Mouse (Mus musculus): ENCODE data around the gene Cry2. TPM values are rescaled to one million over a fixed set of nuclear protein-coding genes. Genes with fewer than 3 reads are reported as not detected.
"Not testable (repeated sequence)": the region's sequence is repeated elsewhere in the genome, so short reads cannot be mapped to it uniquely, and the experiment has no call there.

The Cry2 gene
- 10 to 100 TPM; 12.7 to 29.3 TPM for total RNA-seq (2021)
- polyA plus RNA-seq (2012; rRNA removed): 19.1 and 24.5 TPM in 2 replicates
- long read RNA-seq, transcript Cry2-201 (12 exons, 3,976 nt): major isoform, 13 of 21 reads
- long read RNA-seq, partial matches to known transcripts: 6 of 21 reads
- long read RNA-seq, other reads (novel, unspliced or antisense): 2 of 21 reads

DNA sequence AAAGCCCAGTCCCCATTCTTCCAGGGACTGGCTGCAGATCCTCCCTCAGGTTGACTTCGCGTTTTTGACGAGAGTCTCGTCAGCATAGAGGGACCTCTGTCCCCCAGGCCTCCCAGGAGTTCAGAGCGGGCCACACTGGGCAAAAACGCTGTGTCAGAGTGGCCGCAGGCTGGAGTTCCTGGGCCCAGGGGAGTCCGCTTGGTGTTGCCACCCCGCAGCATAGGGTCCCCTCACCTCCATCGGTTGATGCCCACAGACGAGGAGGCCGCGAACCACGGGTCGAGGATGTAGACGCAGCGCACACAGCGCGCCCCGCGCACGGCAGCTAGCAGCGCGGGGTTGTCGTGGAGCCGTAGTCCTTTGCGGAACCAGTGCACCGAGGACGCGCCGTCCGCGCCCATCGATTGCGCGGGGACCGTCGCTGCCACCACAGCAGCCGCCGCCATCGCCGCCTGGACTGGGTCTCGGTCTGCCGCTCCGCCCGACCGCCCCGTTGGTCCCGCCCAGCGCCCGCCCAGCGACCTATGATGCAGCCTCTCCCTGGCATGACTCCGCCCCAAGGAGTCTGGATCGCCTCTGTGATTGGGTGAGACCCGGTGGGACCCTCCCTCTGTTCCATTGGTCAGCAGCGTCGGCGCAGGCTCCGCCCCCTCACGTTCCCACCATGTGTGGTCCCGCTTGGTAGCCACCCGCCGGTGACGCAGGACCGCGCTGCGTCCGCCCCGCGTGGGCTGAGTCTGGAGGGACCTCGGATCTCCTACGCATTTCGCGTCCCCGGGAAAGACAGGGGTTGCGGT is at the start of gene Cry2:
Gene Cry2 (minus strand): TSS at position 466 of the 797 bp plus-strand sequence.
- H3K27me3 ChIP-seq (ENCODE audit: control insufficient read depth, insufficient read depth, low read length): no peaks in the 10 kb centered on the region
- peaks cover 7% of the 10 kb centered on the region for H3K36me3 ChIP-seq (ENCODE audit: control insufficient read depth, insufficient read depth, low read length)
- H3K9ac ChIP-seq (ENCODE audit: low read depth, low read length): peak within 1 kb of the TSS; percentile 98
- under 1% methylated on average over 76 of the region's 76 CpGs for WGBS
- H3K4me1 ChIP-seq (ENCODE audit: control insufficient read depth, insufficient read depth, low read length): peaks cover 26% of the 10 kb centered on the region
- H3K79me2 ChIP-seq (replicated peaks; ENCODE audit: control insufficient read depth, insufficient read depth, low read length): peaks cover 3% of the 10 kb centered on the region; the same call in 1 of the 2 replicates
- peak; percentile 97 to 99 for DNase-seq
- intact Hi-C loops (cut with DNase I): loop anchor here (1.0 to 5.0 kb wide), 3 partner anchors 26 to 251 kb away; partner anchors contain the start of genes Large2 and Pex16
- H3K4me3 ChIP-seq: peak within 1 kb of the TSS; percentile 89
- TF ChIP-seq POLR2A (IDR thresholded peaks at IDR 0.05; ENCODE audit: insufficient read depth, low read depth, low read length) (peak; percentile 91), CTCF (IDR thresholded peaks at IDR 0.05) (no peak; the same call in 1 of the 2 replicates), EP300 (IDR thresholded peaks at IDR 0.05; ENCODE audit: insufficient read depth, low read depth, low read length) (peak; percentile 74)
- H3K27ac ChIP-seq: peak within 1 kb of the TSS; percentile 85

DNA sequence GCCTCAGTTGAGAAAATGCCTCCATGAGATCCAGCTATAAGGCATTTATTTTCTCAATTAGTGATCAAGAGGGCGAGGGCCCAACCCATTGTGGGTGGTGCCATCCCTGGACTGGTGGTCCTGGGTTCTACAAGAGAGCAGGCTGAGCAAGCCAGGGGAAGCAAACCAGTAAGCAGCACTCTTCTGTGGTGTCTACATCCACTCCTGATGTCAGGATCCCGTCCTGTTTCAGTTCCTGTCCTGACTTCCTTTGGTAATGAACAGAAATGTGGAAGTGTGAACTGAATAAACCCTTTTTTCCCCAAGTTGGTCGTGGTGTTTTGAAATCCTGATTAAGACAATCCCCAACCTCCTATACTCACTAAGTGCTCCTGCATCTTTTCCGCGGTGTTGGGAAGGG is 49.7 kb upstream of the Cry2 start:
- Histone ChIP-seq H3K27ac (no peak overlapping the region), H3K4me1 (ENCODE audit: control insufficient read depth, insufficient read depth, low read length) (peaks cover 3% of the 10 kb centered on the region; the same call in 1 of the 2 replicates), H3K9ac (ENCODE audit: low read depth, low read length) (no peak overlapping the region), H3K27me3 (ENCODE audit: control insufficient read depth, insufficient read depth, low read length) (no peaks in the 10 kb centered on the region; the same call in 1 of the 2 replicates), H3K36me3 (ENCODE audit: control insufficient read depth, insufficient read depth, low read length) (no peaks in the 10 kb centered on the region), H3K4me3 (no peak overlapping the region), H3K79me2 (replicated peaks; ENCODE audit: control insufficient read depth, insufficient read depth, low read length) (no peaks in the 10 kb centered on the region)
- DNase-seq: no peak
- intact Hi-C loops (cut with DNase I): no loop called here
- TF ChIP-seq CTCF (IDR thresholded peaks at IDR 0.05): no peak
- no peak for TF ChIP-seq EP300 (IDR thresholded peaks at IDR 0.05; ENCODE audit: insufficient read depth, low read depth, low read length)
- no peak for TF ChIP-seq POLR2A (IDR thresholded peaks at IDR 0.05; ENCODE audit: insufficient read depth, low read depth, low read length)
- WGBS: 53% methylated on average over 5 of the region's 5 CpGs

DNA sequence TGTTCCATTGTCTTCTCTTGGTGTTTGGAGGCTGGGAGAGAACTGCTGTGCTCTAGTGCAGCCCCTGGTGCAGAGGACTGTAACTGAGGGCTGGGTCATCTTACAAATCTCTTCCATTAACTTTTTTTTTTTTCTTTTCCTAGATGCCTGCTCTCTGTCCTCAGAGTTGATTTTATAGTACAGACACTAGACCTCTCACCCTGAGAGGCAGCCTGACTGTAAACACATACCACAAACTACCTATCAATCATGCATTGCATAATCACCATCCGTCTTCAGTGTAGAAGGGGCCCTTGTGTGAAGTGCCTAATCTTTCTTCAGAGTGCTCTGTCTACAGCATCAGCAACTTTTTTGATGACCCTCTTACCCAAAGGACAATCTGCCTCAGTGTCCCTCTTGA is 48.7 kb upstream of the Cry2 start:
- Histone ChIP-seq H3K4me3 (no peak overlapping the region), H3K36me3 (ENCODE audit: control insufficient read depth, insufficient read depth, low read length) (no peaks in the 10 kb centered on the region), H3K27ac (no peak overlapping the region), H3K9ac (ENCODE audit: low read depth, low read length) (no peak overlapping the region), H3K79me2 (replicated peaks; ENCODE audit: control insufficient read depth, insufficient read depth, low read length) (no peaks in the 10 kb centered on the region), H3K4me1 (ENCODE audit: control insufficient read depth, insufficient read depth, low read length) (peaks cover 3% of the 10 kb centered on the region; the same call in 1 of the 2 replicates), H3K27me3 (ENCODE audit: control insufficient read depth, insufficient read depth, low read length) (no peaks in the 10 kb centered on the region; the same call in 1 of the 2 replicates)
- intact Hi-C loops (cut with DNase I): no loop called here
- 80% methylated on average over 1 of the region's 1 CpGs for WGBS
- DNase-seq: no peak
- TF ChIP-seq POLR2A (IDR thresholded peaks at IDR 0.05; ENCODE audit: insufficient read depth, low read depth, low read length) (no peak), CTCF (IDR thresholded peaks at IDR 0.05) (no peak), EP300 (IDR thresholded peaks at IDR 0.05; ENCODE audit: insufficient read depth, low read depth, low read length) (no peak)

DNA sequence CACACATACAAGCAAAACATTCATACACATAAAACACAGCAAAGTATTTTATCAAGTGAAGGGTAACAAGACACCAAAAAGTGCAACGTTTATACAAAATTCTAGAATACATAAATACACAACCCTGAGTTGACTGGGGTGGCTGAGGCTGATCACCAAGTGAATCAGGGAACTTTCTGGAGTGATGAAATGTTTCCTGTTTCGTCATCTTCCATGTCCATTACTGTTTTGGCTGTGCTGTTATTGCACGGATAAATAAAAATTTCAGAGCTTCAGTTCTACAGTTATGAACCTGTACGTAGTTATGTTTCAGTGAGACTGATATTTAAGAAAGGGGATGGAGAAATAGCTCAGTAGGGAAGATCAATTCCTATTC is 44.5 kb upstream of the Cry2 start:
- WGBS: 65% methylated on average over 4 of the region's 4 CpGs
- Histone ChIP-seq H3K4me1 (ENCODE audit: control insufficient read depth, insufficient read depth, low read length) (no peaks in the 10 kb centered on the region), H3K36me3 (ENCODE audit: control insufficient read depth, insufficient read depth, low read length) (no peaks in the 10 kb centered on the region), H3K9ac (ENCODE audit: low read depth, low read length) (no peak overlapping the region), H3K27me3 (ENCODE audit: control insufficient read depth, insufficient read depth, low read length) (no peaks in the 10 kb centered on the region), H3K27ac (no peak overlapping the region), H3K4me3 (no peak overlapping the region), H3K79me2 (replicated peaks; ENCODE audit: control insufficient read depth, insufficient read depth, low read length) (no peaks in the 10 kb centered on the region)
- intact Hi-C loops (cut with DNase I): no loop called here
- no peak for DNase-seq
- TF ChIP-seq CTCF (IDR thresholded peaks at IDR 0.05): no peak
- no peak for TF ChIP-seq POLR2A (IDR thresholded peaks at IDR 0.05; ENCODE audit: insufficient read depth, low read depth, low read length)

DNA sequence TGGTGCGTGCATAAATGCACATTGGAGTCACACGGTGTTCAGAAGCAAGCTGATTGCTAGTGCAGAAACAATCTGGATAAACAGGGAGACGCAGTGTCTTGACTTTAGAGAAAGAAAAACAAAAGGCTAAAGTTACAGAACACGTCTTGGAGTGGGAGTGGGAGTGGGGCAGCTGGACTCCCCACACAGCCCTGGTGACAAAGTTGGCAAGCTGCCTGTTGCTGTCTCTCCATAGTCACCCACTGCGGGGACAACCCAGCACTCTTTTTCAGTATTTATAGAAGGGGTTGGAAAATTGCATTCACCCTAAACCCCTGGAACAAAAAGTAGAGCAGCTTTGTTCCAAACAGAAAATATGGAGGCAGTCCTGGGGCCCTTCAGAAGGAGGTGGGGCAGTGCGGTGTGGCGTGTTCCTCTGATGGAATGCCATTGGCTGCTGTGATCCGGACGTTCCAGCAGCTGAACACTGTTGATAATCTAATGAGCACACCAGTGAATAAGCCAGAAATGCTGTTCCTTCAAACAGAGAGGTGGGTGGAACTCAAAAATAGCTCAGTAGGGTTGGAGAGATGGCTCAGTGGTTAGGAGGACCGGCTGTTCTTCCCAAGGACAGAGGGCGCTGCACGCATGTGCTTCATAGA is 43.9 kb upstream of the Cry2 start:
- no peaks in the 10 kb centered on the region for H3K4me1 ChIP-seq (ENCODE audit: control insufficient read depth, insufficient read depth, low read length)
- TF ChIP-seq CTCF (IDR thresholded peaks at IDR 0.05): no peak
- H3K27ac ChIP-seq: no peak overlapping the region
- no peaks in the 10 kb centered on the region for H3K36me3 ChIP-seq (ENCODE audit: control insufficient read depth, insufficient read depth, low read length)
- DNase-seq: no peak
- WGBS: 50% methylated on average over 12 of the region's 12 CpGs
- H3K9ac ChIP-seq (ENCODE audit: low read depth, low read length): no peak overlapping the region
- no peak overlapping the region for H3K4me3 ChIP-seq
- no peaks in the 10 kb centered on the region for H3K27me3 ChIP-seq (ENCODE audit: control insufficient read depth, insufficient read depth, low read length)
- intact Hi-C loops (cut with DNase I): no loop called here
- H3K79me2 ChIP-seq (replicated peaks; ENCODE audit: control insufficient read depth, insufficient read depth, low read length): no peaks in the 10 kb centered on the region

DNA sequence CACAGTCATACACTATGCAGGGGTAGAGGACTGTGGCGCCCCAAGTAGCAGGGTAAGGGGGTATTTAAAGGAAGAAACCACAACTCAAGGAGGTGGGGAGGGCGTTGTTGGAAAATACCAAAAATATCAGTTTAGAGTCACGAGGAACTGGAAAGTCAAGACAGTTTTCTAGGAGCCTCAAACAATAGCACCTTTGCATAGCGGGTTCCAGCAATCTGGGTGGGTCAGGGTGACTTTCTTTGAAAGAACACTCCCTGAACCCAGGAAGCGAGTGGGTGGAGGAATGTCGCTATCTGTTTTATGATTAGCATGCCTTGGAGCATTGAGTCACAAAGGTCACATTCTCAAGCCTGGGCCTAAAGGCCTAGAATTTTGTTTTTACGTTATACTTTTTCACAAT is 42.7 kb upstream of the Cry2 start:
- H3K36me3 ChIP-seq (ENCODE audit: control insufficient read depth, insufficient read depth, low read length); intact Hi-C loops (cut with DNase I); H3K27ac ChIP-seq; H3K4me3 ChIP-seq; H3K79me2 ChIP-seq (replicated peaks; ENCODE audit: control insufficient read depth, insufficient read depth, low read length); DNase-seq; H3K27me3 ChIP-seq (ENCODE audit: control insufficient read depth, insufficient read depth, low read length); H3K9ac ChIP-seq (ENCODE audit: low read depth, low read length); H3K4me1 ChIP-seq (ENCODE audit: control insufficient read depth, insufficient read depth, low read length): not testable (repeated sequence)
- WGBS: 86% methylated on average over 7 of the region's 7 CpGs
